Mouse (Mus musculus) cerebellum, adult 18-20 months (tissue): ENCODE data around the gene Arg1.

Source experiments
- DNase-seq, 2 experiments: peaks; one replicate each; pipeline ENCODE4 v3.0.0; 2021

The Arg1 gene

GRCm38 (mm10) chr10:24926962-24927720, at the start of gene Arg1:
TSS of gene Arg1 (minus strand) at chr10:24927484.
- DNase-seq: no peak

- no peak for DNase-seq
Measured at GRCm38 (mm10) chr10:24973845-24974514, 46.7 kb upstream of the Arg1 start.

- DNase-seq: no peak
Measured at GRCm38 (mm10) chr10:24973385-24973784, 46.1 kb upstream of the Arg1 start.

GRCm38 (mm10) chr10:24972923-24973322, 45.6 kb upstream of the Arg1 start:
- DNase-seq: no peak

- DNase-seq: no peak
Measured at GRCm38 (mm10) chr10:24965821-24966550, 38.7 kb upstream of the Arg1 start.

GRCm38 (mm10) chr10:24961889-24962288, 34.6 kb upstream of the Arg1 start:
- no peak for DNase-seq

GRCm38 (mm10) chr10:24961112-24961511, 33.8 kb upstream of the Arg1 start:
- peak in 1 of 2 experiments; percentile 29 for DNase-seq

GRCm38 (mm10) chr10:24959043-24959916, 32.0 kb upstream of the Arg1 start:
- no peak for DNase-seq

GRCm38 (mm10) chr10:24958280-24959042, 31.2 kb upstream of the Arg1 start:
- DNase-seq: no peak

- DNase-seq: no peak
Measured at GRCm38 (mm10) chr10:24953876-24954275, 26.6 kb upstream of the Arg1 start.

- peak; percentile 45 to 46 for DNase-seq
Measured at GRCm38 (mm10) chr10:24952549-24952948, 25.3 kb upstream of the Arg1 start.

- DNase-seq: no peak
Measured at GRCm38 (mm10) chr10:24951575-24951974, 24.3 kb upstream of the Arg1 start.

- no peak for DNase-seq
Measured at GRCm38 (mm10) chr10:24950223-24950622, 22.9 kb upstream of the Arg1 start.

GRCm38 (mm10) chr10:24948278-24948677, 21.0 kb upstream of the Arg1 start:
- no peak for DNase-seq

- DNase-seq: no peak
Measured at GRCm38 (mm10) chr10:24947871-24948270, 20.6 kb upstream of the Arg1 start.

GRCm38 (mm10) chr10:24930143-24930542, 2.9 kb upstream of the Arg1 start:
- no peak for DNase-seq

- DNase-seq: no peak
Measured at GRCm38 (mm10) chr10:24928072-24928471, 788 bp upstream of the Arg1 start.

GRCm38 (mm10) chr10:24926380-24926779, 904 bp downstream of the Arg1 start:
- DNase-seq: no peak

- DNase-seq: no peak
Measured at GRCm38 (mm10) chr10:24924296-24924695, 3.0 kb downstream of the Arg1 start.

GRCm38 (mm10) chr10:24922977-24923376, 4.3 kb downstream of the Arg1 start:
- DNase-seq: no peak

GRCm38 (mm10) chr10:24915486-24915885, 11.8 kb downstream of the Arg1 start:
- no peak for DNase-seq

- no peak for DNase-seq
Measured at GRCm38 (mm10) chr10:24912576-24912975, 14.7 kb downstream of the Arg1 start.
